Mouse (Mus musculus) thymus, postnatal 36 days (tissue): ENCODE data around the gene Etnk2.

Experiments used
- DNase-seq, 2 experiments: peaks; one replicate each; pipeline ENCODE4 v3.0.0; 2022; ENCODE audit warnings: mixed read lengths in 2 of 2

Etnk2 gene

GRCm38 (mm10) chr1:133383157-133383783, 19.9 kb downstream of the Etnk2 start:
- no peak for DNase-seq

GRCm38 (mm10) chr1:133385506-133385905, 22.1 kb downstream of the Etnk2 start:
- DNase-seq, result peak; percentile 84 to 85

- peak in 1 of 2 experiments; percentile 17 for DNase-seq
Measured at GRCm38 (mm10) chr1:133386209-133386608, 22.8 kb downstream of the Etnk2 start.

- no peak for DNase-seq
Measured at GRCm38 (mm10) chr1:133387539-133388268, 24.3 kb downstream of the Etnk2 start.

- DNase-seq, result no peak
Measured at GRCm38 (mm10) chr1:133394702-133395101, 31.3 kb downstream of the Etnk2 start.

- no peak for DNase-seq
Measured at GRCm38 (mm10) chr1:133396693-133397092, 33.3 kb downstream of the Etnk2 start.

- DNase-seq, result no peak
Measured at GRCm38 (mm10) chr1:133397094-133397482, 33.7 kb downstream of the Etnk2 start.

- no peak for DNase-seq
Measured at GRCm38 (mm10) chr1:133397483-133398237, 34.3 kb downstream of the Etnk2 start.

- DNase-seq, result peak in 1 of 2 experiments; percentile 47
Measured at GRCm38 (mm10) chr1:133400014-133400725, 36.8 kb downstream of the Etnk2 start.

- no peak for DNase-seq
Measured at GRCm38 (mm10) chr1:133404005-133404404, 40.6 kb downstream of the Etnk2 start.

- DNase-seq, result no peak
Measured at GRCm38 (mm10) chr1:133406614-133407013, 43.2 kb downstream of the Etnk2 start.

- DNase-seq, result no peak
Measured at GRCm38 (mm10) chr1:133407436-133407835, 44.1 kb downstream of the Etnk2 start.

GRCm38 (mm10) chr1:133408321-133408720, 44.9 kb downstream of the Etnk2 start:
- no peak for DNase-seq

GRCm38 (mm10) chr1:133408880-133409516, 45.6 kb downstream of the Etnk2 start:
- DNase-seq, result no peak

- no peak for DNase-seq
Measured at GRCm38 (mm10) chr1:133409786-133410185, 46.4 kb downstream of the Etnk2 start.

- no peak for DNase-seq
Measured at GRCm38 (mm10) chr1:133411506-133412147, 48.3 kb downstream of the Etnk2 start.

GRCm38 (mm10) chr1:133412941-133413340, 49.6 kb downstream of the Etnk2 start:
- no peak for DNase-seq

- no peak for DNase-seq
Measured at GRCm38 (mm10) chr1:133415086-133415485, 51.7 kb downstream of the Etnk2 start.

GRCm38 (mm10) chr1:133415505-133415904, 52.1 kb downstream of the Etnk2 start:
- DNase-seq, result no peak

GRCm38 (mm10) chr1:133416472-133416871, 53.1 kb downstream of the Etnk2 start:
- DNase-seq, result no peak

- no peak for DNase-seq
Measured at GRCm38 (mm10) chr1:133417113-133417512, 53.7 kb downstream of the Etnk2 start.

- no peak for DNase-seq
Measured at GRCm38 (mm10) chr1:133417539-133417938, 54.2 kb downstream of the Etnk2 start.
